Mouse (Mus musculus) bone marrow, adult 2 months (tissue): ENCODE results near the gene Gm10282. TPM values are rescaled to one million over a fixed set of nuclear protein-coding genes. Genes with fewer than 3 reads are reported as not detected.

Experiments
- H3K27ac ChIP-seq: fragments of 200-500 bp; 2 replicates; pipeline ENCODE4 v1.5.1; 2012; ENCODE audit warnings: low read depth, mild to moderate bottlenecking, control low read depth, inconsistent platforms, low read length; ENCODE audit not compliant: control insufficient read depth, poor library complexity, insufficient read depth
- H3K4me1 ChIP-seq: fragments of 200-500 bp; 2 replicates; pipeline ENCODE4 v1.6.1; 2011; ENCODE audit warnings: low read length; ENCODE audit not compliant: control insufficient read depth, insufficient read depth
- H3K4me3 ChIP-seq: fragments of 200-500 bp; replicated peaks from 2 replicates; pipeline ENCODE3; 2011; ENCODE audit warnings: mild to moderate bottlenecking, low read depth, low read length, control low read depth; ENCODE audit not compliant: control insufficient read depth
- CTCF ChIP-seq: fragments of 200-500 bp; IDR thresholded peaks from 2 replicates; pipeline ENCODE4 v1.5.1; 2011; ENCODE audit warnings: low read length, control low read depth; ENCODE audit not compliant: control insufficient read depth, insufficient read depth
- POLR2A ChIP-seq: fragments of 200-500 bp; IDR thresholded peaks from 2 replicates; pipeline ENCODE4 v1.6.1; 2011; ENCODE audit warnings: low read depth, mild to moderate bottlenecking, control low read depth, low read length, borderline replicate concordance; ENCODE audit not compliant: control insufficient read depth
- WGBS: fragments of 180-500 bp; shearing (Covaris S2); methylation state at CpG from one replicate; pipeline ENCODE4 v1.1.7; 2018; 5-methylcytosine and 5-hydroxymethylcytosine counted together
- polyA plus RNA-seq: library from polyadenylated mRNA; stranded (reverse); fragments of >200 nt; gene quantifications from 2 replicates; pipeline ENCODE4 v1.2.4, GENCODE M21; 2011; ENCODE audit warnings: low replicate concordance; ENCODE audit not compliant: missing spikeins, insufficient read depth, insufficient read length

The Gm10282 gene
- polyA plus RNA-seq, 1 experiment = 1,002 TPM

DNA sequence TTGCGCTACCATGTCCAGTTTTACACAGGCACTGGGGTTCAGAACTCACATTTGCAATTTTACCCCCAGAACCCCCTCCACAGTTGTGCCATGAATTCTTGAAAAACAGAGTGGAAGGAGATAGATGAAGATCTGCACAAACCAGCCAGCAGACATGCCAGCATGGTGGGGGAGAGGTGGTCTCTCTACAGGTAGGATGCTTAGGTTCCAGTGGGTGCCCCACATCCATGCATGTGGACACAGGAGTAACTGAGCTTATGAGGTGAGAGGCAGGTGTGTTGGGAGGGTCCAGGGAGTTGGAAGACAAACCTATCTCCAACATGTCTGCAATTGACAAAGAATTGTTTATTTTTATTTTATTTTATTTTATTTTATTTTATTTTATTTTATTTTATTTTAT is 6.1 kb downstream of the Gm10282 start:
- WGBS = 83% methylated on average over 1 of the region's 1 CpGs
- peaks cover 2% of the 10 kb centered on the region for H3K4me1 ChIP-seq
- TF ChIP-seq POLR2A = no peak
- no peak for TF ChIP-seq CTCF
- no peak overlapping the region for H3K27ac ChIP-seq
- H3K4me3 ChIP-seq = no peak overlapping the region

DNA sequence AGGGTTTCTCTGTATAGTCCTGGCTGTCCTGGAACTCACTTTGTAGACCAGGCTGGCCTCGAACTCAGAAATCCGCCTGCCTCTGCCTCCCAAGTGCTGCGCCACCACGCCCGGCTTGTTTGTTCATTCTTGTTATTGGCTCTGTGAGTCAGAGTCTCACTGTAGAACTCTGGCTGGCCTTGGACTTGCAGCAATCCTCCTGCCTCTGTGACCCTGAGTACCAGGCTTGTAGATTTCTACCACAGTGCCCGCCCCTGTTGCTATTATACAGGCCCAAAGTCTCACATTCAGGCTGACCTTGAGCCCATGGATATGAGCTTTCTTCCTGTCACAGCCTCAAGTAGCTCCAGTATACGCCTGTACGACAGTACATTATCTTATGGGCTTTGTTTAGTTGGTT is 8.5 kb downstream of the Gm10282 start:
- H3K4me1 ChIP-seq = peaks cover 2% of the 10 kb centered on the region
- H3K27ac ChIP-seq = no peak overlapping the region
- no peak overlapping the region for H3K4me3 ChIP-seq
- TF ChIP-seq CTCF (no peak), POLR2A (no peak)
- WGBS = 84% methylated on average over 8 of the region's 8 CpGs

DNA sequence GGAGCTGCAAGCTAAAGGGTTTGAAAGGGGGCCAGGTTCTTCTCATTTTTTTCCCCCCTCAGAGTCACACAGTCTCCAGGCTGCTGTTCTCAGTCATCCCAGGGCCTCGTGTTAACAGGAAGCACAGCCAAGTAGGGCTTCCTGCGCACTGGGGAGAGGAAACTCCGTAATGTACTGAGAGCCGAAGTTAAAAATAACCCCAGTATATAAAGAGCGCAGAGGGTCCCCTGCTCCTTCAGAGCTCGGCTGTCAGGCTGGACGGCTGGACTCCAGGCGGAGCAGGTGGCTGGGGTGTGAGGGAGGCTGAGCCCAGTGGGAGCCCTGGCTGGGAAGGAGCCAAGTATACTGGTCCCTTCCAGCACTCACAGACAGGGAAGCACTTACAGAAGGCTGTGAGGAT is 9.4 kb downstream of the Gm10282 start:
- Histone ChIP-seq H3K4me3 (no peak overlapping the region), H3K4me1 (peaks cover 2% of the 10 kb centered on the region)
- TF ChIP-seq POLR2A (peak; percentile 39; the same call in 1 of the 2 replicates), CTCF (no peak)

DNA sequence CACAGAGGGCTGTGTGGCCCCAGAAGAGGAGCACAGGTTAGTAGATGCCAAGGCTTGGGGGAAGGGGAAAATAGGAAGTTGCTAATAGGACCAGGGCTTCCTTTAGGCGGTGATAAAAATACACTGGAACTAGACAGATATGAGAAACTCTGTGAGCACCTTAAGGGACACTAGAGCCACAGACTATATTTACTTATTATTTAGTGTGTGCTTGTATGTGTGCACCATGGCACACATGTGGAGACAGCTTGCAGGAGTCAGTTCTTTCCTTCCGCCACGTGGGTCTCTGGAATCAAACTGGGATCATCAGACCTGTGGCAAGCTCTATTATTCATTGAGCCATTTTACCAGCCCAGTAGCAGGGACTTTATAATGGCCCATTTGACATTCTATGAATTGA is 9.9 kb downstream of the Gm10282 start:
- H3K4me3 ChIP-seq = no peak overlapping the region

More for the DNA sequence above, 9.4 kb downstream of the Gm10282 start:
- peak overlapping the region; percentile 92 for H3K27ac ChIP-seq
- 1% methylated on average over 8 of the region's 8 CpGs for WGBS

DNA sequence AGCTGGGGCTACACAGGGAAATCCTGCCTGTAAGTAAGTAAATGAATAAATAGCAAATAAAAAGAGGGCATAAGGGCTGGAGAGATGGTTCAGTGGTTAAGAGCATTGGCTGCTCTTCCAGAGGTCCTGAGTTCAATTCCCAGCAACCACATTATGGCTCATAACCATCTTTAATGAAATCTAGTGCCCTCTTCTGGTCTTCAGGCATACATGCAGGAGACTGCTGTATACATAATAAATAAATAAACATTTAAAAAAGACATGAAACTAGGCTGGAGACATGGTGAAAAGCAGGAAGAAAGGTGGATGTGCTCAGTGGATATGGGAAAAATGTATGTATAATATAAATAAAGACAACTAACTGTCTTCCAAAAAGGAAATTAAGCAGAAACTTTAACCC is 11.8 kb downstream of the Gm10282 start:
- Histone ChIP-seq H3K4me3 (no peak overlapping the region), H3K4me1 (peaks cover 2% of the 10 kb centered on the region), H3K27ac (no peak overlapping the region)
- no peak for TF ChIP-seq POLR2A
- no peak for TF ChIP-seq CTCF

More for the DNA sequence above, 9.9 kb downstream of the Gm10282 start:
- peaks cover 2% of the 10 kb centered on the region for H3K4me1 ChIP-seq
- H3K27ac ChIP-seq = no peak overlapping the region
- TF ChIP-seq POLR2A (no peak), CTCF (no peak)
- WGBS = 22% methylated on average over 3 of the region's 3 CpGs

DNA sequence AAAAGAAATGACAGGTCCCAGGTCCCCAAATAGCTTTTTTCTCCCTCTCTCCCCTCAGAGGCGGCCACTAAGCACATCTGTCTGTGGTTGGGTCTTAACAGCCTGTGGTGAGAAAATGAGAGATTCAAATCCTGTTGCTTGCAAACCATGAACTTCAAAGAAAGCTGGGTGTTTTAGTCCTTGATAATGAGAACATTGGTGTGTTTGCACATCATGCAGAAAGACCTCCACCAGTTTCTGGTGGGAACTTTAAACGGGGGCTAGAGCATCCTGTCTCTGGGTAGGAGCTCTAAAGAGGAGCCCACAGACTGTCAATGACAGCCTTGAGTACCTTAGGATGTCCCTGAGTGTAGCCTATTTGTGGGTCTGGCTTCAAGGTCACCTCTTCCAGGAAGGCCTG is 14.0 kb downstream of the Gm10282 start:
- 12% methylated on average over 2 of the region's 2 CpGs for WGBS
- Histone ChIP-seq H3K4me1 (peaks cover 2% of the 10 kb centered on the region), H3K4me3 (no peak overlapping the region), H3K27ac (no peak overlapping the region)
- no peak for TF ChIP-seq POLR2A
- TF ChIP-seq CTCF = no peak

DNA sequence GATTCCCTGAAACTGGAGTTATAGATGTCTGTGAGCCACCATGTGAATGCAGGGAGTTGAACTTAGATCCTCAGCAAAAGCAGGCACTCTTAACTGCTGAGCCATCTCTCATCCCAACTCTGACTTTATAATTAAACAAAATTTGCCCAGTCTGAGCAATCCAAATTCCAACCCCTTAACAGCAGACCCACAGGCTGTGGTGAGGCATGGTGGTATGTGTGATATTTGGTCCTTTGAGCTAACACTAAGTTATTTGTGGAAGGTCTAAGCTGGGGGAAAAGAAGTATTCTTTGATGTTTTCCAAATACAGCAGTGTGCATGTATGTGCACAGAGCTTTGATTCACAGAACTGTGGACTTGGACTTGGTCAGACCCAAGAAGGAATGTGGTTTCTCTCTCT is 16.0 kb downstream of the Gm10282 start:
- H3K4me1 ChIP-seq = peaks cover 5% of the 10 kb centered on the region
- no peak overlapping the region for H3K4me3 ChIP-seq
- TF ChIP-seq CTCF (no peak), POLR2A (no peak)
- no peak overlapping the region for H3K27ac ChIP-seq

DNA sequence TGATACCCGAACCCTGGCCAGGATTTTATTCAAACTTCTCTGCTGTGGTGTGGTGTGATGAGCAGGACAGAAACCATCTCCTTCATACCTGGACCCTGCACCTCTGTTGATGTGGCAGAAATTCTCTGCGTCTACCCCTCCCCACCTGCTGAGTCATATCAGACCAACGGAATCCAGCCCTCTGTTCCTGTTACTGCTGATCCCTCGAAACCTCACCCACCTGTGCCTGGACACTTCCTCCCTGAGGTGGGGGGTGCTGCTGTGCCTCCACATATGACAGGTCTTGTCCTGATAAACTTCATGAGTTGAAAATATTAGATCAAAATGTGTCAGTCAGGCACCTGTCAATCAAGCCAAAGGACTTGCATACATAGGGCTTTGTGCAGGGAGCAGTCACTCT is 19.8 kb downstream of the Gm10282 start:
- H3K4me1 ChIP-seq = peaks cover 6% of the 10 kb centered on the region
- H3K4me3 ChIP-seq = no peak overlapping the region
- no peak for TF ChIP-seq CTCF
- no peak for TF ChIP-seq POLR2A
- 10% methylated on average over 4 of the region's 4 CpGs for WGBS
- no peak overlapping the region for H3K27ac ChIP-seq

DNA sequence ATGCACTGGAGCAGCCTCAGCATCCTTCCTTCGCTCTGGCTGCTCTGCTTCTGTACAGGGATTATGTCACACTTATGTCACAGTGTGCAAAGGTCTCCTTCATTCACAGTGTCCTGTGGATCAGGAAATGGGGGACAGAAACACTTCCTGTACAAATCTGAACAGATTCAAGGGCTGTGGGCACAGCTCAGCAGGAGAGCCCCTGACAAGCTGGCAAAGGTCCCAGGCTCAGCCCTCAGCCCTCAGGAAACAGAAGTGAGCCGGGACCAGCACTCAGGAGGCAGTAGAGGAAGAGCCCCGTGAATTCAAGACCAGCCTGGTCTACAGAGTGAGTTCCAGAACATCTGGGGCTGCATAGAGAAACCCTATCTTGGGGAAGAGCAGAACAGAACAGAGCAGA is 23.4 kb downstream of the Gm10282 start:
- no peak for TF ChIP-seq POLR2A
- no peak for TF ChIP-seq CTCF
- peaks cover 8% of the 10 kb centered on the region for H3K4me1 ChIP-seq
- H3K27ac ChIP-seq = no peak overlapping the region
- WGBS = 5% methylated on average over 3 of the region's 3 CpGs
- H3K4me3 ChIP-seq = no peak overlapping the region
